Mouse (Mus musculus) testis, adult 2 months (tissue): ENCODE measurements around the gene Naaa.

Experiments
- CTCF ChIP-seq: fragments of 200-500 bp; IDR thresholded peaks from 2 replicates; pipeline ENCODE4 v1.5.1; 2012; ENCODE audit warnings: low read depth, mild to moderate bottlenecking, inconsistent platforms, low read length, moderate library complexity; ENCODE audit not compliant: control insufficient read depth, insufficient read depth, insufficient replicate concordance
- POLR2A ChIP-seq: fragments of 200-500 bp; IDR thresholded peaks from 2 replicates; pipeline ENCODE4 v1.6.1; 2012; ENCODE audit warnings: low read depth, mild to moderate bottlenecking, inconsistent platforms, low read length, moderate library complexity; ENCODE audit not compliant: control insufficient read depth

DNA sequence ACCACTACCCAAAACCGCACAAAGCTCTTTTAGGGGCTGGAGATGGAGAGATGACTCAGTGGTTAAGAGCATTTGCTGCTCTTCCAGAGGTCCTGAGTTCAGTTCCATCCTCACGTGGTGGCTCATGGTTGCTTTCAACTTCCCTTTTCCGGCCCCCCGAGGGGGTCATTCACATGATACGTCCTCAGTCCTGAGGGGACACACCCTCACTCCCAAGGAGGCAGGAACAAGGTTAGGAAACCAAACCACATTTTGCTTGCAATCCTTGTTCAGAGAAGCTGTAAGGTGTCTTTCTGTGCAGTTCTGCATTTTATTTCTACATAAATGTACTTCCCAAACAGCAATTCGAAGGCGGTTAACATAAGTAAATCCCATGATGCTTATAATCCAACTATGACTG is 7.5 kb downstream of the Naaa start:
- TF ChIP-seq POLR2A (no peak), CTCF (no peak)
